Mouse (Mus musculus) stomach, postnatal 0 days (tissue): ENCODE results near the gene 6430628N08Rik.

ENCODE experiments used
- CTCF ChIP-seq: IDR thresholded peaks from 2 replicates; pipeline ENCODE4 v1.5.1; 2016; ENCODE audit warnings: antibody characterized with exemption, low read depth, mild to moderate bottlenecking, moderate library complexity
- EP300 ChIP-seq: optimal IDR thresholded peaks from 2 replicates; pipeline ENCODE3; 2016; ENCODE audit warnings: antibody characterized with exemption

DNA sequence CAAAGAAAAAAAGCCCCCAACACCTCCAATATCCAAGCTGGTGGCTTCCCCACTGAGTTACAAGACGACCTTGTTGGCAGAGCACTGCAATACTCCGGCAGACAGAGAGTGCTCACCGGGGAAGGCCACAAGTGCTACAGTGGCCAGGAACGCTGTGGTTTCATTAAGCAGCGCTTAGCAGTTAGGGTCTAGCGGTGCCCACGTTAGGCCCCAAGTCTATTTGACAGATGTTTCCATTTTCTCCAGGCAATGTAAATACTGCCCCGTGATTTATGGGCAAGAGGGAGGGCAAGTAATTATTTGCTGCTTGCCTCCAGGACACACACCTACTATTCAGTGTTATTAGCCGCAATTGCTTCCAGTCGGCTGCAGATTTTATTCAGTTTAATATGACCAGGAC is 26.6 kb upstream of the 6430628N08Rik start:
- TF ChIP-seq CTCF (no peak), EP300 (no peak)
